ENCODE assay signal across 9 mouse cellular contexts in the genomic region with DNA sequence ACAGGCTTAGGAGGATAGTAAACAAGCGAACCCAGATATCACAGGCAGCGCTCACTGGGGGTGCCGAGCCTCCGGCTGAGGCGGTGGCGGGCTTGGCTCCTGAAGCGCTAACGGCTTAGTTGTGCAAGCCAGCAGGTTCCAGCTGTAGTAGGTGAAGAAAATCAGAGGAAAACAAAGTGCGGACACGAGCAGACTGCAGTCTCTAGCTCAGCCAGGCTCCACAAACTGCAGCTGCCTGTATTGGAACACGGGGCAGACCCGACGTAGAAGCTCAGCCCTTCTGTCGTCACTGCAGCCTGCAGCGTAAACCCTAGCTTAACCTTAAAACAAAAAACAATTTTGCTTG. TPM values are rescaled to one million over a fixed set of nuclear protein-coding genes. Genes with fewer than 3 reads are reported as not detected.
DNase-seq lines count a peak whose midpoint lies in the region; ATAC-seq and TF ChIP-seq lines count a peak whose summit lies in the region.
"Had no signal": no experiment of that assay in that cellular context is flagged by ENCODE, and none has a peak within 500 bp of the region (broad histone marks: within the 10 kb centered on the region; RNA-seq: fewer than 3 reads in every experiment).

No protein-coding gene starts in this region.

- H3K4me3 ChIP-seq in E14TG2a.4 (replicated peaks; ENCODE audit: low read length): peak overlapping the region; percentile 60
- peak overlapping the region; percentile 34 for H3K4me3 ChIP-seq in forebrain, embryonic 12.5 days (replicated peaks)
- peak overlapping the region; percentile 32 for H3K4me3 ChIP-seq in hindbrain, postnatal 0 days (ENCODE audit: low read length)
- H3K4me3 ChIP-seq in liver, postnatal 0 days (ENCODE audit: low read depth, low read length): 0 out of 2 replicates have a peak overlapping the region, but pooled peaks have one; percentile 19

- peaks cover 15% of the 10 kb centered on the region for H3K9me3 ChIP-seq in E14TG2a.4 (ENCODE audit: low read length)
- H3K9me3 ChIP-seq in forebrain, embryonic 12.5 days: no peaks in the 10 kb centered on the region
- no peaks in the 10 kb centered on the region for H3K9me3 ChIP-seq in hindbrain, postnatal 0 days (ENCODE audit: low read length)
- H3K9me3 ChIP-seq in liver, postnatal 0 days (ENCODE audit: low read length): no peaks in the 10 kb centered on the region

- TF ChIP-seq EP300 in liver, postnatal 0 days (IDR thresholded peaks at IDR 0.05; ENCODE audit: low read depth): no peak

- peak; percentile 18; the same call in 1 of the 2 replicates for ATAC-seq in forebrain, embryonic 12.5 days (ENCODE audit: low FRiP score)
- ATAC-seq in hindbrain, postnatal 0 days: peak; percentile 68
- no peak for ATAC-seq in liver, postnatal 0 days

- no peak overlapping the region for H3K27ac ChIP-seq in forebrain, embryonic 12.5 days
- peak overlapping the region; percentile 8; the same call in 1 of the 2 replicates for H3K27ac ChIP-seq in hindbrain, postnatal 0 days
- H3K27ac ChIP-seq in liver, postnatal 0 days (ENCODE audit: low read depth): no peak overlapping the region

- no peak for TF ChIP-seq CTCF in E14TG2a.4 (conservative IDR thresholded peaks at IDR 0.05; ENCODE audit: low read length)
- TF ChIP-seq CTCF in hindbrain, postnatal 0 days (IDR thresholded peaks at IDR 0.05; ENCODE audit: low read depth): no peak
- TF ChIP-seq CTCF in liver, postnatal 0 days (IDR thresholded peaks at IDR 0.05; ENCODE audit: low read depth): no peak

- peaks cover 37% of the 10 kb centered on the region for H3K4me1 ChIP-seq in E14TG2a.4 (replicated peaks; ENCODE audit: low read depth, low read length)
- peaks cover 14% of the 10 kb centered on the region; the same call in 1 of the 2 replicates for H3K4me1 ChIP-seq in forebrain, embryonic 12.5 days
- no peaks in the 10 kb centered on the region for H3K4me1 ChIP-seq in hindbrain, postnatal 0 days (ENCODE audit: insufficient read depth, low read length)
- H3K4me1 ChIP-seq in liver, postnatal 0 days (ENCODE audit: insufficient read depth): no peaks in the 10 kb centered on the region

- peak overlapping the region; percentile 36; the same call in 1 of the 2 replicates for H3K9ac ChIP-seq in forebrain, embryonic 12.5 days
- H3K9ac ChIP-seq in hindbrain, postnatal 0 days (replicated peaks; ENCODE audit: low read length): peak overlapping the region; percentile 46
- H3K9ac ChIP-seq in liver, postnatal 0 days (replicated peaks): no peak overlapping the region

- DNase-seq in cerebellum, postnatal 25 days: peak; percentile 29 to 39
- no peak for DNase-seq in cerebellum, postnatal 36 days
- peak; percentile 49 for DNase-seq in hindbrain, postnatal 0 days (ENCODE audit: low spot score)
- DNase-seq in liver, postnatal 0 days: no peak
- peak; percentile 53 for DNase-seq in thymus, postnatal 4 days
- DNase-seq in spleen, adult 12 weeks (ENCODE audit: low spot score): no peak

- 6% methylated on average over 15 of the region's 15 CpGs for WGBS in forebrain, embryonic 12.5 days
- 5% methylated on average over 15 of the region's 15 CpGs for WGBS in hindbrain, postnatal 0 days
- 13% methylated on average over 15 of the region's 15 CpGs for WGBS in liver, postnatal 0 days (ENCODE audit: insufficient replicate concordance)

- no peaks in the 10 kb centered on the region for H3K36me3 ChIP-seq in E14TG2a.4 (ENCODE audit: insufficient read depth, low read length)
- H3K36me3 ChIP-seq in forebrain, embryonic 12.5 days (replicated peaks): no peaks in the 10 kb centered on the region
- no peaks in the 10 kb centered on the region for H3K36me3 ChIP-seq in hindbrain, postnatal 0 days (ENCODE audit: insufficient read depth, low read length)
- H3K36me3 ChIP-seq in liver, postnatal 0 days (replicated peaks; ENCODE audit: insufficient read depth, low read length): no peaks in the 10 kb centered on the region

- peak overlapping the region; percentile 54 for H3K4me2 ChIP-seq in forebrain, embryonic 12.5 days
- H3K4me2 ChIP-seq in hindbrain, postnatal 0 days (ENCODE audit: low read depth, low read length): peak overlapping the region; percentile 63
- peak overlapping the region; percentile 55 for H3K4me2 ChIP-seq in liver, postnatal 0 days (ENCODE audit: low read depth, low read length)

- H3K27me3 ChIP-seq in E14TG2a.4 (ENCODE audit: insufficient read depth, low read length): peaks cover 20% of the 10 kb centered on the region; the same call in 1 of the 2 replicates
- no peaks in the 10 kb centered on the region for H3K27me3 ChIP-seq in forebrain, embryonic 12.5 days
- no peaks in the 10 kb centered on the region for H3K27me3 ChIP-seq in hindbrain, postnatal 0 days (ENCODE audit: insufficient read depth, low read length)
- no peaks in the 10 kb centered on the region for H3K27me3 ChIP-seq in liver, postnatal 0 days (ENCODE audit: insufficient read depth, low read length)

RNA-seq across cellular contexts. Expression of gene Gm11077, which starts 4.5 kb away (rescaled TPM):
- polyA plus RNA-seq in forebrain, embryonic 12.5 days (2016; fragmentation: Nextera tagmentation; extraction: Ambion mirVana): not detected in 2 replicates
- total RNA-seq in hindbrain, postnatal 0 days (2014; rRNA removed): not detected in 2 replicates
- not detected in 2 replicates for polyA plus RNA-seq in hindbrain, postnatal 0 days (2015; fragmentation: Nextera tagmentation; extraction: Ambion mirVana)
- not detected in 2 replicates for polyA plus RNA-seq in liver, postnatal 0 days (2015; fragmentation: Nextera tagmentation; extraction: Ambion mirVana)
- total RNA-seq: common myeloid progenitor, adult 5-6 weeks had no signal

Comparison
In these comparisons a context has a peak if more than half of its experiments do, and no peak if none do; other contexts are left out.
1. DNase-seq: peak in cerebellum, postnatal 25 days (2 of 2), hindbrain, postnatal 0 days (single experiment) and thymus, postnatal 4 days (single experiment); none in cerebellum, postnatal 36 days (0 of 2), liver, postnatal 0 days (single experiment) and spleen, adult 12 weeks (single experiment).
2. Peak in every context shown above with its lines, with median percentiles within 50 percentile points of each other: H3K4me3 ChIP-seq and H3K4me2 ChIP-seq.